Mouse (Mus musculus): ENCODE measurements around the gene Ikbke.
A peak's percentile ranks its signal among the peaks of the same experiment; 100 is the strongest.

The Ikbke gene

GRCm38 (mm10) chr1:131238931-131239381 lies 40.5 kb downstream of the Ikbke start:
- DNase-seq (ENCODE audit: low spot score): no peak

- no peak for DNase-seq (ENCODE audit: low spot score)
Measured at GRCm38 (mm10) chr1:131236077-131236476, 43.3 kb downstream of the Ikbke start.

- no peak for DNase-seq (ENCODE audit: low spot score)
Measured at GRCm38 (mm10) chr1:131233527-131233926, 45.9 kb downstream of the Ikbke start.

- DNase-seq (ENCODE audit: low spot score): no peak
Measured at GRCm38 (mm10) chr1:131228659-131229058, 50.7 kb downstream of the Ikbke start.

- DNase-seq (ENCODE audit: low spot score): no peak
Measured at GRCm38 (mm10) chr1:131228225-131228624, 51.2 kb downstream of the Ikbke start.

DNA sequence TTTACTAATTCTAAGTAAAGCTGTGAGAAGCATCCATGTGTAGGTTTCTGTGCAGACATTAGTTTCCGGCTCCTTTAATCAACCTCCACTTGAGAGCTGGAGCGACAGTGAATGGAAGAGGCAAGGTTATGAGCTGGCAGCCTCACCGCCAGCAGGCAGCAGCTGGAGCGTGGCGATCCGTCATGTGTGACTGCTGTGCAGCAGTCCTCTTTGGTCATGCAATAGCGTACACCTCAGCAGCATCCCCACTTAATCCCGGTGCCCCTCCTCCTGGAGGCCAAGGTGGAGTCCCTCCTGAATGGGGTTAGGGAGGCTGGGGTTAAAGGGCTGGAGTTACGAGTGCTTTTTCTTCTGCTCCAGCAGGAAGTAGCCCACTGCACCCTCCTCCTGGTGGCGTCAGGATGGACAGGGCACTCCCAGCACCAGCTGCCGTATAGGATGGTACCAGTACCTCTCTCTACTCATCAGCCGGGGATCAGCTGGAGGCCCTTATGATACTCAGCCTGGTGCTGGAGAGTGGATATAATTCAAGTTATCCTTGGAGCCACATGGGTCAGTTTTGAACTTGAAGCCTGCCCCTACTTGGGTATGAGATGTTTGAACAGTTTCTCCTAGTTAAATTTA lies 54.4 kb downstream of the Ikbke start:
- no peak for DNase-seq (ENCODE audit: low spot score)

DNA sequence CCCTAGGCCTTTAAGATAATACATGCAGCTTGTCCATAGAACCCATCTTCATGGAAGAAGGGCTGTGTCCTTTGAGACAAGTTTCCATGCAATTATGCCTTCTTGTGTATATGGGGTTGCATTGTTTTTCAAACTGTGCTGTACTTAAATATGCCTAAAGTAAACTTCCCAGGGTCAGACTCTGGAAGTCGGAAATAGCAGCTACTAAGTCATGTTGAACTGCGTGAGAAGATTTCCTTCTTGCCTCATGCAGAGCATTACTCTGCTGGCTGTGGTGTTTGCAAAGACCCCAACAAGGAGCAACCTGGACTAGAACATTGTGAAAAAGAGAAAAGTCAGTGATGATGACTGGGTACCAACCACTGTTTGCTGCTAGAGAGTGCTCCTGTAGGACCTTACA lies 56.1 kb downstream of the Ikbke start:
- no peak for DNase-seq (ENCODE audit: low spot score)

DNA sequence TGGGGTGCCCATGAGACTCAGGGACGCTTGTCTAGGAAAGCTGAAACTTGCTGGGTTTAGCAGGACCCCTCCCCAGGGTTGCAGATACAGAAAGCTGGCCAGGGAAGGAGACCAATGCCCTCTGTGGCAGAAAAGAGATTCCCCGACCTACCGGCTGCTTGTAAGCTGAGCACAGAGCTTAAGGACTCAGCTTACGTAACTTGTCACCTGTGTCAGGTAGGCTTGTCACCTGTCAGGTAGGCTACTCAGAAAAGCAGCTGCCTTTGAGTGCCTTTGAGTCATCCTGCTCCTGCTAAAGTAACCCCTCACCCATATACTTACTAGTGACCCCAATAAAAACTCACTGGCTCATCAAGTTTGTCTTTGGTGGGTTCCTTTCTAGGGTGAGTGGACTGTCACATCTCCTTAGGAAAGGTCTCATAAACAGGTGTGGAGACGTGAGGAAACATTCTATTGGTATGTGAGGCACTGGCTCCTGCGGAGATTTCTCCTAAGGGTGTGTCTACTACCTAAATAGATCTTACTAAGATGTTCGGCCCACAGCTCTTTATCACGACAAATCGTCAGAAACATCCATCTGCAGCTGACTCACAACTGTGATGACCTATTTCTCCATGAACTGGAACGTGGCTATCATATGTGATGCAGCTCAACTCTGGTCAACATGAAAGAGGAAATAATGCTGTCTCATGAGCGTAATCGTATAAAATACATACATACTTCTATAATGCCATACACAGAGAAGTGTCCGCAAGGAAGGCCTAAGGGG lies 57.4 kb downstream of the Ikbke start:
- DNase-seq (ENCODE audit: low spot score): no peak

- DNase-seq (ENCODE audit: low spot score): no peak
Measured at GRCm38 (mm10) chr1:131218933-131219332, 60.5 kb downstream of the Ikbke start.

- no peak for DNase-seq (ENCODE audit: low spot score)
Measured at GRCm38 (mm10) chr1:131213361-131213760, 66.0 kb downstream of the Ikbke start.

DNA sequence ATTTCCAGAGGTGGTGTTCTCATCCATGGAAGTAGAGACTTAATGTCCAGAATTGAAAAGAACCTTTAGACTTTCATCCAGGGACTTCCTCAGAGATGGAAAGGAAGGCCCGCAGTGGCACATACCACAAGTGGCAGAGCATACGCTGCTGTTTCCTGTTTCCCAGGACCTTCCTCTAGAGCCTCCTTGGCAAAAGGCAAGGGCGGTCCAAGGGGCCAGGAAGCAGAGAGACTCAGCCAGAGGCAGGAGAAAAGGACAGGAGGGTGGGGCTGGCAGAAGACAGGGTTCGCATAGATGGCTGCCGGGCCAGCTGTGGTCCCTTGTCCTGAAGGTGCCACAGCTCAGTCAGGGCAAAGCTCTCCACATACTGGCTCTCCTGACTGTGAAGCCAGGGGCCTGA lies 66.5 kb downstream of the Ikbke start:
- DNase-seq (ENCODE audit: low spot score): no peak

- DNase-seq (ENCODE audit: low spot score): no peak
Measured at GRCm38 (mm10) chr1:131211655-131212054, 67.8 kb downstream of the Ikbke start.

DNA sequence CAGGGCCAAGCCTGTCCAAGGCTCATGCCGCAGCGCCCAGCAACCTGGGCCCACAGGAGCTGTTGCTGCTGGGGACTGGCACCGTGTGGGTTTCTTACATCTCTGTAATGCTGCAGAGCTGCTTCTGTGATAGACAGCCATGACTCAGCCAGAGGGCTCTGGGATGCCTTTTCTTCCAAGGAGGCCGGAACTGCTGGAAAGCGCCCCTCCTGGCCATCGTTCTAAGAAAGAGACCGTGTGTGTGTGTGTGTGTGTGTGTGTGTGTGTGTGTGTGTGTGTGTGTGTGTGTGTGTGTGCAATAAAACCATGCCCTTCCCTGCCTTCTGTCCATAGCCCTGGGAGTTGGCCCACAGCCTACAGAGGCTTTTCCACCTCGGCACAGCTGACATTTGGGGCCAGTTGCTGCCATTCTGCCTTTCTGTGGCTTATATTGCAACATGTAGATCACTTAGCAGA lies 69.4 kb downstream of the Ikbke start:
- DNase-seq (ENCODE audit: low spot score): no peak

DNA sequence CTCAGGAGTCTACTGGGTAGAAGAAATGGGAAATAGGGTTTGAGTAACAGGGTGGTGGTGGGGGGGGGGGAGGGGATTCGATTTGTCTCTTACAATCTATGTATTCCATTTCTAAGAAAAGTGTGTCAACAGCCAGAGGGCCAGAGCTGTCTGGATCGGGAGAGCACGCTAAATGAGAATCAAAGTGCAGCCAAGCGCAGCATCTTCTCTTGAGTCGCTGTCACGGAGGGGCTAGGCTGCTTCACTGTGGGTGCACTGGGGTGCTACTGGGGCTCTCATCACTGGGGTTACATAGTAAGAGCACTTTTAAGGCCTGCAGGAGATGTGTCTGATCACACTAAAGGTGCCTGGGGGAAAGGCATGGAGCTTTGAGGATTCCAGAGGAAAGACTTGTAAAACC lies 70.6 kb downstream of the Ikbke start:
- DNase-seq (ENCODE audit: low spot score): no peak

GRCm38 (mm10) chr1:131208081-131208480 lies 71.3 kb downstream of the Ikbke start:
- DNase-seq (ENCODE audit: low spot score): no peak

DNA sequence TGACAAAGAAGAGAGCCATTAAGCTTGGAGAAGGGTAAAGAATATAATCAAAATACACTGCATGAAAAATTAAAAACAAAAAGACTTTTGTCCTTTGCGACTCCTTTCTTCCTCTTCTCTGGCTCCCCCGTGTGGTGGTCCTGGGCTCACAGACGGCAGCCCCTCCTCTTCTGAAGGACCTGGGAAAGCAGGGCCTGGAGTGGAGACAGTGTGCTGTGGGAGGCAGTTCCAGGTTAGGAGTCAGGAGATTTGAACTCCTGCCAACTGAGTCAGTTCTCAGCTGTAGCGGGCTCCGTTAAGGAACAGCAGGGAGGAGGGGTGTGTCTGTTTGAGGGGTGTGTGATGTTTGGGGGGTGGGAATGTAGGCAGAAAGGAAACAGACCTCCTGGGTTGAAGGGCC lies 71.9 kb downstream of the Ikbke start:
- peak; percentile 50 for DNase-seq (ENCODE audit: low spot score)

- no peak for DNase-seq (ENCODE audit: low spot score)
Measured at GRCm38 (mm10) chr1:131206342-131206741, 73.1 kb downstream of the Ikbke start.

GRCm38 (mm10) chr1:131204461-131204860 lies 74.9 kb downstream of the Ikbke start:
- peak; percentile 9 for DNase-seq (ENCODE audit: low spot score)

Data from spleen, adult 12 weeks (tissue).